Mouse (Mus musculus) lung, embryonic 16.5 days (tissue): Measurements from ENCODE around the gene Ccr6. TPM values are rescaled to one million over a fixed set of nuclear protein-coding genes. Genes with fewer than 3 reads are reported as not detected.
"Not testable (repeated sequence)": the region's sequence is repeated elsewhere in the genome, so short reads cannot be mapped to it uniquely, and the experiment has no call there.

Source experiments
- ATAC-seq: fragments of 200-750 bp; cut with Nextera tagmentation; 2 replicates; pipeline ENCODE4 v1.8.0; 2017; ENCODE audit warnings: low read depth, mild to moderate bottlenecking, moderate library complexity
- H3K27ac ChIP-seq: fragments of 300-500 bp; sonication (generic); 2 replicates; pipeline ENCODE4 v1.5.1; 2014; ENCODE audit warnings: mild to moderate bottlenecking, control low read depth, low read length
- H3K27me3 ChIP-seq: fragments of 300-500 bp; sonication (generic); 2 replicates; pipeline ENCODE4 v1.6.1; 2014; ENCODE audit warnings: low read depth, low read length, mixed read lengths; ENCODE audit not compliant: control insufficient read depth, insufficient read depth
- H3K36me3 ChIP-seq: fragments of 300-500 bp; sonication (generic); 2 replicates; pipeline ENCODE4 v1.6.1; 2014; ENCODE audit warnings: low read length; ENCODE audit not compliant: control insufficient read depth, insufficient read depth
- H3K4me1 ChIP-seq: fragments of 300-500 bp; sonication (generic); replicated peaks from 2 replicates; pipeline ENCODE4 v1.6.1; 2014; ENCODE audit warnings: low read length, mixed read lengths; ENCODE audit not compliant: control insufficient read depth, insufficient read depth
- H3K4me2 ChIP-seq: fragments of 300-500 bp; sonication (generic); 2 replicates; pipeline ENCODE4 v1.6.1; 2014; ENCODE audit warnings: low read depth, low read length, control low read depth
- H3K4me3 ChIP-seq: fragments of 300-500 bp; sonication (generic); 2 replicates; pipeline ENCODE4 v1.5.1; 2014; ENCODE audit warnings: mild to moderate bottlenecking, low read length, control low read depth
- H3K9ac ChIP-seq: fragments of 300-500 bp; sonication (generic); 2 replicates; pipeline ENCODE4 v1.6.1; 2014; ENCODE audit warnings: low read length, control low read depth
- H3K9me3 ChIP-seq: fragments of 300-500 bp; sonication (generic); 2 replicates; pipeline ENCODE4 v1.6.1; 2016; ENCODE audit warnings: low read length; ENCODE audit not compliant: control insufficient read depth
- WGBS: fragments of 180-500 bp; shearing (Covaris S2); extraction: QIAGEN DNeasy Blood & Tissue Kit; methylation state at CpG from one replicate; pipeline ENCODE4 v1.1.7; 2014; 5-methylcytosine and 5-hydroxymethylcytosine counted together
- polyA plus RNA-seq: library from polyadenylated mRNA; unstranded; fragments of >200 nt; fragmentation: Nextera tagmentation; extraction: Ambion mirVana; gene quantifications from 2 replicates; pipeline ENCODE4 v1.2.1, GENCODE M21; 2015

The Ccr6 gene
- 0.23 and 0.26 TPM in 2 replicates for polyA plus RNA-seq

DNA sequence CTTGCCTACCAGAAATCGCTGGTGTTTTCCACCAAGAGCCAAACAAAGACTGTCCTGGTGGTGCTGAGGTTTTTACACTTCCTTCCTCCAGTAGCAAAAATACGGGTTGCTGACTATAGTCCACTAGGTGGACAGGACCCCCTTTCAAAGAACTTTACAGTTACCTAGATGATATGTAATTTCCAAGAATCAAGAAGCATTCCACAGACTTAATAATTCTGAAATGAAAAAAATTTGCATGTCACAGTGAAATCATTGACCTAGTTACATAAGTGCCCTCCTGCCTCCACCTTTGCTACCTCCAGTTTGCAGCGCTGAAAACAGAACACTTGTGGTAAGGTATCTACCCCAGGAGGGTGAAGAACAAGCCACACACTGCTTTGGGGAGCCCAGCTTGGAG lies at the start of gene Ccr6:
TSS of gene Ccr6 (plus strand) at position 301 of the 400 bp plus-strand sequence.
- WGBS, result 70% methylated on average over 3 of the region's 3 CpGs
- no peak within 1 kb of the TSS for H3K27ac ChIP-seq
- no peak within 1 kb of the TSS for H3K9ac ChIP-seq
- H3K4me3 ChIP-seq, result no peak within 1 kb of the TSS
- H3K27me3 ChIP-seq, result no peaks in the 10 kb centered on the region
- no peaks in the 10 kb centered on the region for H3K36me3 ChIP-seq
- no peaks in the 10 kb centered on the region; the same call in 1 of the 2 replicates for H3K4me1 ChIP-seq
- no peak within 1 kb of the TSS for H3K4me2 ChIP-seq
- ATAC-seq, result no peak
- no peaks in the 10 kb centered on the region for H3K9me3 ChIP-seq

DNA sequence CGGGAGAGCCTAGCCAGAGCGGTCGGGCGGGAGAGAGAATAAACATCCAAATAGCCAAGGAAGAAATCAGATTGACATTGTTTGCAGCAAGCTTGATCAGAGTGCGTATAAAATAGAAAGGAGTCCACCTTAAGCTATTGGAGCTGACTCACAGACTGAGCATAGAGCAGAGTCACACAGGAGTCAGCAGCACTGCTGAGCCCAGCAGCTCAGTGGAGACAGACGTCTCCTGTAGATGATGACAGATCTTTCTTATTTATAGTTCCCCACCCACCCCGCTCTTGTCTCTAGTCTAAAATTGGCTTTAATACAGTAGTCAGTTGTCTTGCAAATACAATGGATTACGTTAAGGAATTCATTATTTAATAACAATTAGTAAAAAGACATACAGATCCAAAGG lies 42.2 kb upstream of the Ccr6 start:
- ATAC-seq, result no peak
- H3K36me3 ChIP-seq, result peaks cover 21% of the 10 kb centered on the region
- H3K27ac ChIP-seq, result no peak overlapping the region

DNA sequence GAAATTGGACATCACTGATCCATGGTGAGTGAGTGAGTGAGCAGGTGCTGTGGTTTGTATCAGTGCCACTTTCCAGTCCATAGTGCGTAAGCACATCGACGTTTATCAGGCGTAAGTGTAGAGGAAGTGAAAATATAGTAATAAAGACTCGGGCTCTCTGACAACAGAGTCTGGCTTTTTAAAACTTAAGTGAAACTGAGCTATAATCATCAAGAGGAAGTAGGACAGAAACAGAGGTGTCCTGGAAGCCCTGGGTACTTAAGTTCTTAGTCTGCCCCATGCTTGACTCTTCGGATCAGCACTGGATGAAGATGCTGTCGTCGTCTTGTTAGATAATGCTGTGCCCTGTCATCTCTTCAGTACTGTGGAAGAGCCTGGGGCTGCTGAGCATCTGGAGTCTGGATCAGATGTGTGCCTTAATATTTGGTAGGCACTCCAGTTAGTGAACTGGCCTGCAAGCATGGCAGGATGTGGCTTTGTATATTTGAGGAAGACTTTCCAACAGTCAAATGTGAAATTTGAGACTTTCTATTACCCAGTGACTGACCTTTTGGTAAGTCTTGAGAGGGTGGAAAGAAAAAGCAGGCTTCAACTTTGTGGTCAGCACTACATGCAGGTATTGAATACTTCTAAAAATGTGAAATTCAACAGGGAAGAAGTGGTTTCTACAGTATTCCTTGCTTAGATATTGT lies 40.0 kb upstream of the Ccr6 start:
- WGBS, result 83% methylated on average over 8 of the region's 8 CpGs
- no peak for ATAC-seq
- Histone ChIP-seq H3K9ac (no peak overlapping the region), H3K4me1 (no peaks in the 10 kb centered on the region), H3K27ac (no peak overlapping the region), H3K9me3 (no peaks in the 10 kb centered on the region), H3K27me3 (no peaks in the 10 kb centered on the region), H3K4me3 (no peak overlapping the region), H3K4me2 (no peak overlapping the region), H3K36me3 (peaks cover 14% of the 10 kb centered on the region)

More for the DNA sequence above, 42.2 kb upstream of the Ccr6 start:
- Histone ChIP-seq H3K4me2 (no peak overlapping the region), H3K9ac (no peak overlapping the region), H3K4me1 (no peaks in the 10 kb centered on the region), H3K27me3 (no peaks in the 10 kb centered on the region), H3K4me3 (no peak overlapping the region), H3K9me3 (no peaks in the 10 kb centered on the region)
- WGBS, result 78% methylated on average over 8 of the region's 8 CpGs

DNA sequence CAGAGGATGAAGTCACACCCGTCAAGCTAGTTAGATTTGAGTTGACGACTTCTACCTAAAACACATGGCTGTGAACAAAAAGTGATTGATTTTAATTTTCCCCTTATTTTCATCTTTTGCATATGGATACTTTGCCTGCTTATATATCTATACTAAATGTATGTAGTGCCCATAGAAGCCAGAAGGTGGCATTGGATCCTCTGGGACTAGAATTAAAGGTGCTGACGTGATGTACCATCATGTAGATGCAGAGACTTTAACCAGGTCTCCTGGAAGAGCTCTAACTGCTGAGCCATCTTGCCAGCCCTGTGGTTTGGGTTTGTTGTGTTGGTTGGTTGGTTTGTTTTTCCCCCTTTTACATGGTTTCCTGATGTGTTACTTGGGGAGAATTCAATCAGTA lies 38.2 kb upstream of the Ccr6 start:
- 69% methylated on average over 3 of the region's 3 CpGs for WGBS

DNA sequence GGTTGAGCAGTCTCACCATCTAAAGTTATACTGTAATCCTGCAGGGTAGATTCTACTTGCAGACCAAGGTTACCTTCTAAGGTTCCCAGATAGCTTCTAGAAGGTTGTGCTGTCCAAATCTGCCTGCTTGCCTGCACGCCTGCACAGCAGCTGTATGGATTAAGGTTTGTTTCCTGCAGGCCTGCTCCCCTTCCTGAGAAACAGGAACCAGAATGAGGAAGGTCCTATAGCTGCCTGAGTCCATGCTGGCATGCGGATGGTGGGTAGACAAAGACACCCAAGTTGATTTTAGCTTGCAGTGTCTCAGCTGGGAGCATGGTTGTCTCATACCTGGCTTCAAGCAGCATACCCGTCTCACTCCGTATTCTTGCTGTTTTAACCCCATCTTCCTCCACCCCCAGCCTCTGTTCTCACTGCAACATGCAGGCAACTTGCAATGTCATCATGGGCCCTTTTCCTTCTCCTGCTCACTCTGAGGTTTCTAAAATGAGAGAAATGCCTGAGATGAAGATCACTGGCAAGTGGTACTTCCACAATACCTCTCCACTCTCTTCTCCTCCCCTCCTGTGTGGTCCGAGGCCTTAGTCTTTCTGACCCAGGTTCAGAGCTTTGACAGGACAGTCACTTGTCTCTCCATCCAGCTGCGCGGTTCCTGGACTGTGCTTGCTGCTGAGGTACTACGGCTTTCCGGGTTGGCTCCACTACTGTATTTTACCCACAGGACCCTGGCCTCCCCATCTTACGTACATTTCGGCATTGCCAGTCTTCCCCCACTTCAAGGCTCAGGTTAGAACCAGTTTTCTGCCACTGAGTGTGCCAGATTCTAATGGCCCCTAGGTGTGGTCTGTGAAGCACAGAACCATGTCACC lies 36.5 kb upstream of the Ccr6 start:
- H3K27ac ChIP-seq, result 0 out of 2 replicates have a peak overlapping the region, but pooled peaks have one; percentile 13

More for the DNA sequence above, 38.2 kb upstream of the Ccr6 start:
- no peaks in the 10 kb centered on the region for H3K9me3 ChIP-seq
- H3K27ac ChIP-seq, result no peak overlapping the region
- no peak for ATAC-seq
- peaks cover 11% of the 10 kb centered on the region for H3K36me3 ChIP-seq
- no peaks in the 10 kb centered on the region for H3K27me3 ChIP-seq
- H3K9ac ChIP-seq, result no peak overlapping the region
- H3K4me3 ChIP-seq, result no peak overlapping the region
- no peaks in the 10 kb centered on the region for H3K4me1 ChIP-seq
- H3K4me2 ChIP-seq, result no peak overlapping the region

DNA sequence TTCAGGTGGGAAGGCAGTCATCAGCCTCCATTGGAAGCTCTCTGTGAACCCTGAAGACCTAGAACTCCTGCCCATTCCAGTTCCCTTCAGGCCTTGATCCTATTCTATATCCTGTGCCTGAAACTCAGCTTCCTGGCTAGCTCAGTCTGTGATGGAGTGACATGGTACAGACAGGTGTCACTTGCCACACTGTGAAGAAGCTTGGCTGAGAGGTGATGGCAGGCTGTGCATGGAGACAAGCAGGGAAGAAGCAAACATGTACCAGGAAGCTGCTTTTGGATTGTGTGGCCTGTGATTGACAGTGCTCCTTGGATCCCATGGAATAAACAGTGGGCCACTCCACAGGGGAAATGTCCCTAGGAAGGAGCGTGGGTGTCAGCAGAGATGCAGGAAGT lies 35.9 kb upstream of the Ccr6 start:
- no peaks in the 10 kb centered on the region for H3K9me3 ChIP-seq
- 31% methylated on average over 1 of the region's 1 CpGs for WGBS

More for the DNA sequence above, 36.5 kb upstream of the Ccr6 start:
- Histone ChIP-seq H3K27me3 (no peaks in the 10 kb centered on the region), H3K9ac (no peak overlapping the region), H3K36me3 (peaks cover 9% of the 10 kb centered on the region), H3K4me1 (no peaks in the 10 kb centered on the region), H3K4me3 (no peak overlapping the region), H3K4me2 (no peak overlapping the region), H3K9me3 (no peaks in the 10 kb centered on the region)
- WGBS, result 77% methylated on average over 11 of the region's 11 CpGs
- ATAC-seq, result no peak

DNA sequence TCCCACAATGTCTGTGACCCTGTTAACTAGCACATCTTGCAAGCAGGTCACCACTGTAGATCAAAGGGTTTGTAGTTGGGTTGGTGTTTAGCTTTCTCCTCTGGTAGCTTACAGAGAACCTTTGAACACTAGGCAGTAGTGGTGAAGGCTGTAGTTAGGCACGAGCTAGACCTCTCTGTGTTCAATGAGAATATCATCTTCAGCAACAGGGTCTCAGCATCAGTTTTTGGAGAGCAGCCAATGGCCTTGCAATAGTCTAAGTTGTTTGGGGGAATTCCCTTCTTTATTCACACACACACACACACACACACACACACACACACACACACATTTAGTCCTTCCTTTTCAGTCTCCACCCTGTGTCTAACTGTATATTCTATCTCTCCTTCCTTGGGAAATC lies 32.4 kb upstream of the Ccr6 start:
- Histone ChIP-seq H3K4me3 (no peak overlapping the region), H3K4me2 (no peak overlapping the region), H3K4me1 (no peaks in the 10 kb centered on the region), H3K27ac (no peak overlapping the region), H3K36me3 (no peaks in the 10 kb centered on the region), H3K9me3 (no peaks in the 10 kb centered on the region), H3K9ac (no peak overlapping the region), H3K27me3 (no peaks in the 10 kb centered on the region)
- ATAC-seq, result no peak
- WGBS, result 50% methylated on average over 1 of the region's 1 CpGs

More for the DNA sequence above, 35.9 kb upstream of the Ccr6 start:
- Histone ChIP-seq H3K27me3 (no peaks in the 10 kb centered on the region), H3K4me1 (no peaks in the 10 kb centered on the region), H3K4me3 (no peak overlapping the region), H3K27ac (no peak overlapping the region), H3K9ac (no peak overlapping the region), H3K4me2 (no peak overlapping the region), H3K36me3 (peaks cover 4% of the 10 kb centered on the region; the same call in 1 of the 2 replicates)
- ATAC-seq, result no peak

DNA sequence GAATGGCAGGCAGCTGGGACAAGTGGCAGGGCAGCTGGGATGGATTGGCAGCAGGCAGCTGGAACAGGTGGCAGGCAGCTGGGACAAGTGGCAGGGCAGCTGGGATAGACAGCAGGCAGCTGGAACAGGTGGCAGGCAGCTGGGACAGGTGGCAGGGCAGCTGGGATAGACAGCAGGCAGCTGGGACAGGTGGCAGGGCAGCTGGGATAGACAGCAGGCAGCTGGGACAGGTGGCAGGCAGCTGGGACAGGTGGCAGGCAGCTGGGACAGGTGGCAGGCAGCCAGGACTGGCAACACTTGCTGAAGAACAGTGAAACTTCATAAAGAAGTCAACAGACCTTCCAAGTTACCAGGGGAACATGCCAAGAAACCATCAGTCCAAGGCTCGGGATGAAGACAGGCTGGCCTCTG lies 30.6 kb upstream of the Ccr6 start:
- not testable (repeated sequence) for H3K9me3 ChIP-seq, ATAC-seq, H3K9ac ChIP-seq, H3K4me2 ChIP-seq, H3K4me1 ChIP-seq, H3K27me3 ChIP-seq, H3K27ac ChIP-seq, H3K36me3 ChIP-seq, H3K4me3 ChIP-seq
- 58% methylated on average over 1 of the region's 1 CpGs for WGBS

DNA sequence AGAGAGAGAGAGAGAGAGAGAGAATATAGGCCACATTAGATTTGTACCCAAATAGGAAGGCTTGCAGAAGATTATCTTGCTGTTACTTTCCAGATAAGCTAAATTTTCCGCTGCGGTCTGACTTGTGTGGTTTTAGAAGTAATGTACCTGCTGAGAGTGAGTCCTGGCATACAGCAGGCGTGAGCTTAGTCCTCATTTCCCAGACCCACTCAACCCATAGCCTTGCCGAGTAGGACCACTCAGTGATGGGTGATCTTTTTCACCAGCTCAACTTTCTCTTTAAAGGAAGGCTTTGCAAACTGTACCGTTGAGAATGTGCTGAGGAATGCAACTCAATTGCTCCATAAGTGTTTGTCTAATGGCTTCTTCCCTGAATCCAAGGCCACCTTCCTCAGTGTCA lies 29.2 kb upstream of the Ccr6 start:
- Histone ChIP-seq H3K4me1 (no peaks in the 10 kb centered on the region), H3K9ac (no peak overlapping the region), H3K4me3 (no peak overlapping the region), H3K36me3 (no peaks in the 10 kb centered on the region), H3K27me3 (no peaks in the 10 kb centered on the region), H3K9me3 (no peaks in the 10 kb centered on the region), H3K27ac (no peak overlapping the region), H3K4me2 (no peak overlapping the region)
- ATAC-seq, result no peak
- 68% methylated on average over 5 of the region's 5 CpGs for WGBS
